Mouse (Mus musculus): ENCODE results near the gene Agap1. TPM values are rescaled to one million over a fixed set of nuclear protein-coding genes. Genes with fewer than 3 reads are reported as not detected.

Agap1 gene
- polyA plus RNA-seq, 1 experiment = 4.3 TPM

GRCm38 (mm10) chr1:89509763-89510340 lies 55.2 kb downstream of the Agap1 start:
- WGBS = 89% methylated on average over 8 of the region's 8 CpGs
- no peak for TF ChIP-seq CTCF (IDR thresholded peaks at IDR 0.05; ENCODE audit: borderline replicate concordance, control insufficient read depth, extremely low read depth, insufficient read depth, low read length, poor library complexity)
- no peak for TF ChIP-seq POLR2A (IDR thresholded peaks at IDR 0.05; ENCODE audit: control insufficient read depth, extremely low read depth, insufficient read depth, low read length, poor library complexity)
- Histone ChIP-seq H3K27ac (ENCODE audit: control insufficient read depth, insufficient read depth, low read length) (no peak overlapping the region), H3K36me3 (ENCODE audit: control insufficient read depth, insufficient read depth, low read length) (no peaks in the 10 kb centered on the region), H3K4me1 (replicated peaks; ENCODE audit: control insufficient read depth, insufficient read depth, low read length) (no peaks in the 10 kb centered on the region), H3K27me3 (ENCODE audit: control insufficient read depth, insufficient read depth, low read length) (no peaks in the 10 kb centered on the region), H3K4me3 (ENCODE audit: control insufficient read depth, insufficient read depth, low read length) (no peak overlapping the region)
- no peak for DNase-seq

- DNase-seq = no peak
- Histone ChIP-seq H3K27ac (ENCODE audit: control insufficient read depth, insufficient read depth, low read length) (no peak overlapping the region), H3K4me1 (replicated peaks; ENCODE audit: control insufficient read depth, insufficient read depth, low read length) (no peaks in the 10 kb centered on the region), H3K27me3 (ENCODE audit: control insufficient read depth, insufficient read depth, low read length) (no peaks in the 10 kb centered on the region), H3K4me3 (ENCODE audit: control insufficient read depth, insufficient read depth, low read length) (no peak overlapping the region), H3K36me3 (ENCODE audit: control insufficient read depth, insufficient read depth, low read length) (no peaks in the 10 kb centered on the region)
- 88% methylated on average over 8 of the region's 8 CpGs for WGBS
- TF ChIP-seq CTCF (IDR thresholded peaks at IDR 0.05; ENCODE audit: borderline replicate concordance, control insufficient read depth, extremely low read depth, insufficient read depth, low read length, poor library complexity) (no peak), POLR2A (IDR thresholded peaks at IDR 0.05; ENCODE audit: control insufficient read depth, extremely low read depth, insufficient read depth, low read length, poor library complexity) (no peak)
Measured at GRCm38 (mm10) chr1:89510731-89511130, 56.1 kb downstream of the Agap1 start.

- Histone ChIP-seq H3K4me1 (replicated peaks; ENCODE audit: control insufficient read depth, insufficient read depth, low read length) (no peaks in the 10 kb centered on the region), H3K27ac (ENCODE audit: control insufficient read depth, insufficient read depth, low read length) (no peak overlapping the region), H3K27me3 (ENCODE audit: control insufficient read depth, insufficient read depth, low read length) (no peaks in the 10 kb centered on the region), H3K4me3 (ENCODE audit: control insufficient read depth, insufficient read depth, low read length) (no peak overlapping the region), H3K36me3 (ENCODE audit: control insufficient read depth, insufficient read depth, low read length) (no peaks in the 10 kb centered on the region)
- no peak for DNase-seq
- WGBS = 96% methylated on average over 8 of the region's 8 CpGs
- TF ChIP-seq POLR2A (IDR thresholded peaks at IDR 0.05; ENCODE audit: control insufficient read depth, extremely low read depth, insufficient read depth, low read length, poor library complexity) (no peak), CTCF (IDR thresholded peaks at IDR 0.05; ENCODE audit: borderline replicate concordance, control insufficient read depth, extremely low read depth, insufficient read depth, low read length, poor library complexity) (no peak)
Measured at GRCm38 (mm10) chr1:89513616-89514283, 59.1 kb downstream of the Agap1 start.

GRCm38 (mm10) chr1:89515808-89516560 lies 61.4 kb downstream of the Agap1 start:
- H3K27ac ChIP-seq (ENCODE audit: control insufficient read depth, insufficient read depth, low read length) = no peak overlapping the region
- DNase-seq = no peak
- H3K36me3 ChIP-seq (ENCODE audit: control insufficient read depth, insufficient read depth, low read length) = no peaks in the 10 kb centered on the region
- no peaks in the 10 kb centered on the region for H3K4me1 ChIP-seq (replicated peaks; ENCODE audit: control insufficient read depth, insufficient read depth, low read length)
- WGBS = 95% methylated on average over 11 of the region's 11 CpGs
- H3K27me3 ChIP-seq (ENCODE audit: control insufficient read depth, insufficient read depth, low read length) = no peaks in the 10 kb centered on the region
- H3K4me3 ChIP-seq (ENCODE audit: control insufficient read depth, insufficient read depth, low read length) = no peak overlapping the region
- TF ChIP-seq CTCF (IDR thresholded peaks at IDR 0.05; ENCODE audit: borderline replicate concordance, control insufficient read depth, extremely low read depth, insufficient read depth, low read length, poor library complexity) (no peak), POLR2A (IDR thresholded peaks at IDR 0.05; ENCODE audit: control insufficient read depth, extremely low read depth, insufficient read depth, low read length, poor library complexity) (no peak)

GRCm38 (mm10) chr1:89517817-89518216 lies 63.2 kb downstream of the Agap1 start:
- no peak for DNase-seq
- TF ChIP-seq CTCF (IDR thresholded peaks at IDR 0.05; ENCODE audit: borderline replicate concordance, control insufficient read depth, extremely low read depth, insufficient read depth, low read length, poor library complexity) = no peak
- no peak for TF ChIP-seq POLR2A (IDR thresholded peaks at IDR 0.05; ENCODE audit: control insufficient read depth, extremely low read depth, insufficient read depth, low read length, poor library complexity)
- Histone ChIP-seq H3K4me1 (replicated peaks; ENCODE audit: control insufficient read depth, insufficient read depth, low read length) (no peaks in the 10 kb centered on the region), H3K27me3 (ENCODE audit: control insufficient read depth, insufficient read depth, low read length) (no peaks in the 10 kb centered on the region), H3K36me3 (ENCODE audit: control insufficient read depth, insufficient read depth, low read length) (no peaks in the 10 kb centered on the region), H3K4me3 (ENCODE audit: control insufficient read depth, insufficient read depth, low read length) (no peak overlapping the region), H3K27ac (ENCODE audit: control insufficient read depth, insufficient read depth, low read length) (no peak overlapping the region)
- WGBS = 87% methylated on average over 5 of the region's 5 CpGs

- WGBS = 91% methylated on average over 17 of the region's 17 CpGs
Measured at GRCm38 (mm10) chr1:89519914-89520643, 65.5 kb downstream of the Agap1 start.

More at GRCm38 (mm10) chr1:89519914-89520643, 65.5 kb downstream of the Agap1 start:
- Histone ChIP-seq H3K36me3 (ENCODE audit: control insufficient read depth, insufficient read depth, low read length) (no peaks in the 10 kb centered on the region), H3K4me1 (replicated peaks; ENCODE audit: control insufficient read depth, insufficient read depth, low read length) (no peaks in the 10 kb centered on the region), H3K27me3 (ENCODE audit: control insufficient read depth, insufficient read depth, low read length) (no peaks in the 10 kb centered on the region), H3K27ac (ENCODE audit: control insufficient read depth, insufficient read depth, low read length) (no peak overlapping the region), H3K4me3 (ENCODE audit: control insufficient read depth, insufficient read depth, low read length) (no peak overlapping the region)
- no peak for TF ChIP-seq CTCF (IDR thresholded peaks at IDR 0.05; ENCODE audit: borderline replicate concordance, control insufficient read depth, extremely low read depth, insufficient read depth, low read length, poor library complexity)
- DNase-seq = no peak

Measured in thymus, adult 2 months (tissue).